Mouse (Mus musculus) thymus, adult 2 months (tissue): ENCODE results near the gene Nedd8.

Source experiments
- CTCF ChIP-seq: fragments of 200-500 bp; IDR thresholded peaks from 2 replicates; pipeline ENCODE4 v1.5.1; 2012; ENCODE audit warnings: mild to moderate bottlenecking, control low read depth, low read length, moderate library complexity, borderline replicate concordance; ENCODE audit not compliant: control insufficient read depth, poor library complexity, insufficient read depth; ENCODE audit errors: extremely low read depth
- POLR2A ChIP-seq: fragments of 200-500 bp; IDR thresholded peaks from 2 replicates; pipeline ENCODE4 v1.6.1; 2012; ENCODE audit warnings: mild to moderate bottlenecking, low read length, control low read depth, moderate library complexity; ENCODE audit not compliant: control insufficient read depth, poor library complexity, insufficient read depth; ENCODE audit errors: extremely low read depth

DNA sequence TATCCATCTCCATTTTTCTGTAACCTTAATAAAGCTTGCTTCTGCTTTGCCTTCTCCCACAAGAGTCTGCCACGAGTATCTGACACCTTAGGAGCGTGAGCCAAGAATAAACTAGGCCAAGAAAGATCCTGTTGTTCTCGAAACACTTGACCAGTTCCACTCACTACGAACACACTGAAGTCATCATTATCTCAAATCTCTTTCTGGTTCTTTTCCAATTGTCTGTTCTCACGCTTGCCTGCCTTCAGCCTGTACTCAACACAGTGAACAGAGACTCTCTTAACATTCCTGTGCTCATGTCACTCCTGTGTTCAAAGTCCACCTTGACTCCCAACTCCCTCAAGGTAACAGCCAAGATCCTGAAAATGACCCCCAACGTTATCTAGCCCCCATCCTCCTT, 58.6 kb downstream of the Nedd8 start:
- no peak for TF ChIP-seq CTCF
- TF ChIP-seq POLR2A: no peak
